Mouse (Mus musculus): ENCODE measurements around the gene Car11. TPM values are rescaled to one million over a fixed set of nuclear protein-coding genes. Genes with fewer than 3 reads are reported as not detected.

Gene Car11
- polyA plus RNA-seq, 1 experiment from 2014 or later, result 22.5 TPM

DNA sequence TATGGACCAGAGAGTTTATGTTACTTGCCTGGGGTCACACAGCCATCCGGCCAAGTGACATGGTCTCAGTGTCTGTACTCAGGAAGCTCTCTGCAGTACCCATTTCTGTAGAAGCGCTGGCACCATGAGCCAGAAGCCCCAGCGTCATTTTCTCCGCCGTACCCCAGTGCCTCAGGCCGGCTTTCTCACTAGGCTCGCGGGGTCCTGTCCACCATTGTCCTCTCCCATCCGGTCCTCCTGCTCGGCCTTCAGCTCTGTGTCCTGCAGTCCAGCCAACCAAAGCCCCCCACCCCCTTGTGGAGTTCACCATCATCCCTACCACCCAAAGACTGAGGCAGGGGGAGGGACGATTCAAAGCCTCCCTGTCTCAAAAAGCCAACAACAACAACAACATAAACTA is 2.0 kb downstream of the Car11 start:
- Histone ChIP-seq H3K4me2 (ENCODE audit: low read length) (peak overlapping the region; percentile 83), H3K27ac (ENCODE audit: low read depth, low read length) (no peak overlapping the region), H3K36me3 (ENCODE audit: control insufficient read depth, insufficient read depth, low read length) (no peaks in the 10 kb centered on the region), H3K4me1 (ENCODE audit: control insufficient read depth, insufficient read depth, low read length) (peaks cover 22% of the 10 kb centered on the region), H3K27me3 (replicated peaks; ENCODE audit: control insufficient read depth, insufficient read depth, low read length) (peaks cover 15% of the 10 kb centered on the region), H3K4me3 (ENCODE audit: low read depth, low read length) (peak overlapping the region; percentile 38; the same call in 1 of the 2 replicates), H3K9ac (ENCODE audit: low read length) (no peak overlapping the region), H3K9me3 (replicated peaks; ENCODE audit: control insufficient read depth, low read length) (no peaks in the 10 kb centered on the region)
- ATAC-seq (no peak), DNase-seq (ENCODE audit: low spot score) (no peak)
- 91% methylated on average over 11 of the region's 11 CpGs for WGBS

DNA sequence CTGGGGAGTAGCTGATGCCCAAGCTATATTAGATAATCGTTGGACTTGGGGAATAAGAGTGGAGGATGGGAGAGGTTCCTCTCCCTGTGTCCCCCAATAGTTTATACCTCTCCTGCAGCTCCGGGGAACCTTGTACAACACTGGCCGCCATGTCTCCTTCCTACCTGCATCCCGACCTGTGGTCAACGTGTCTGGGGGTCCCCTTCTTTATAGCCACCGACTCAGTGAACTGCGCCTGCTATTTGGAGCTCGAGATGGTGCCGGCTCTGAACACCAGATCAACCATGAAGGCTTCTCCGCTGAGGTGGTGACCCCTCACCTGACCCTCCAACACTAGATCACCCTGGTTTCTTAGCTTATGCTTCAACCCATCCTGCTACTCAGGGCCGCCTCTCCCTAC is 2.7 kb downstream of the Car11 start:
- H3K4me3 ChIP-seq (ENCODE audit: low read depth, low read length), result no peak overlapping the region
- H3K9ac ChIP-seq (ENCODE audit: low read length), result no peak overlapping the region
- H3K27ac ChIP-seq (ENCODE audit: low read depth, low read length), result no peak overlapping the region
- H3K9me3 ChIP-seq (replicated peaks; ENCODE audit: control insufficient read depth, low read length), result no peaks in the 10 kb centered on the region
- DNase-seq (ENCODE audit: low spot score), result no peak
- H3K4me1 ChIP-seq (ENCODE audit: control insufficient read depth, insufficient read depth, low read length), result peaks cover 28% of the 10 kb centered on the region
- peaks cover 15% of the 10 kb centered on the region for H3K27me3 ChIP-seq (replicated peaks; ENCODE audit: control insufficient read depth, insufficient read depth, low read length)
- ATAC-seq, result no peak
- WGBS, result 93% methylated on average over 11 of the region's 11 CpGs
- no peak overlapping the region for H3K4me2 ChIP-seq (ENCODE audit: low read length)
- no peaks in the 10 kb centered on the region for H3K36me3 ChIP-seq (ENCODE audit: control insufficient read depth, insufficient read depth, low read length)

DNA sequence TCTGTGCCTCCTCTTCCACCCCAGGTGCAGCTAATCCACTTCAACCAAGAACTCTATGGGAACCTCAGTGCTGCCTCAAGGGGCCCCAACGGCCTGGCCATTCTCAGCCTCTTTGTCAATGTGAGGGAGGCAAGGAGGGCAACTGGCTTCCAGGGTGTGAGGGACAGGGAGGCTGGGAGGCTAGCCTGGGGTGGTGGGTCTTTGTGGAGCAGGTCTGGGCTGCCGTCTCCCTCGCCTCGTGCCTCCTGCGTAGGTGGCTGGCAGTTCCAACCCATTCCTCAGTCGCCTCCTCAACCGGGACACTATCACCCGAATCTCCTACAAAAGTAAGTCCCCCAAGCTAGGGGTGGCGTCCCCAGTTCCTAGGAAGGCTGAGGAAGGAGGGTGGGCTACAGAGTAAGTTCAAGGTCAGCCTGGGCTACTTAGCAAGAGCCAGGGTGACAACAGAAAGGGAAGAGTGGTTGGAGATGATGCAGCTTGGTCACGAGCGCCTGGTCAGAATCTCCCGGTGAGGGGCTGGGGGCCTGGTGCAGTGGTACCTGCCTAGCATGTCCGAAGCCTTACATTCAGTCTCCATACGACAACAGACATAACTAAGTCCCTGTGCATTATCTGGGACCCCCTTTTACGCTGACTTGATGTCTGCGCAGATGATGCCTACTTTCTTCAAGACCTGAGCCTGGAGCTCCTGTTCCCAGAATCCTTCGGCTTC is 3.3 kb downstream of the Car11 start:
- no peaks in the 10 kb centered on the region for H3K36me3 ChIP-seq (ENCODE audit: control insufficient read depth, insufficient read depth, low read length)
- 94% methylated on average over 17 of the region's 17 CpGs for WGBS
- 0 out of 2 replicates have a peak overlapping the region, but pooled peaks have one; percentile 82 for H3K27ac ChIP-seq (ENCODE audit: low read depth, low read length)
- peak overlapping the region; percentile 98 for H3K4me2 ChIP-seq (ENCODE audit: low read length)
- H3K9ac ChIP-seq (ENCODE audit: low read length), result peak overlapping the region; percentile 38; the same call in 1 of the 2 replicates
- peak overlapping the region; percentile 52; the same call in 1 of the 2 replicates for H3K4me3 ChIP-seq (ENCODE audit: low read depth, low read length)
- H3K4me1 ChIP-seq (ENCODE audit: control insufficient read depth, insufficient read depth, low read length), result peaks cover 34% of the 10 kb centered on the region
- peaks cover 15% of the 10 kb centered on the region for H3K27me3 ChIP-seq (replicated peaks; ENCODE audit: control insufficient read depth, insufficient read depth, low read length)
- ATAC-seq (no peak), DNase-seq (ENCODE audit: low spot score) (no peak)
- no peaks in the 10 kb centered on the region for H3K9me3 ChIP-seq (replicated peaks; ENCODE audit: control insufficient read depth, low read length)

DNA sequence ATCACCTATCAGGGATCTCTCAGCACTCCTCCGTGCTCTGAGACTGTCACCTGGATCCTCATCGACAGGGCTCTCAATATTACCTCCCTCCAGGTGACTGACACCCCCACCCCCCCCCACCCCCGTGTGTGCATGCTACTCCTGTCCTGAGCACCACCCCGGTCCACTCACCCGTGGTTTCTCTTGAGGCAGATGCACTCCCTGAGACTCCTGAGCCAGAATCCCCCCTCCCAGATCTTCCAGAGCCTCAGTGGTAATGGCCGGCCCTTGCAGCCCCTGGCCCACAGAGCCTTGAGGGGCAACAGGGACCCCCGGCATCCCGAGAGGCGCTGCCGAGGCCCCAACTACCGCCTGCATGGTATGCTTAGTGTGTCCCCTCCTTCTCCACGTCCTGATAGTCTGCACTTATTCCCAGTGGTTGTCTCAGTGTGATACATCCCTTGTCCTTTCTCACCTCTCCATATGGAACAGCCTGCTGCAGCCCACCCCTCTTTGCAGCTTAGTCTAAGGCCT is 3.9 kb downstream of the Car11 start:
- Histone ChIP-seq H3K4me1 (ENCODE audit: control insufficient read depth, insufficient read depth, low read length) (peaks cover 40% of the 10 kb centered on the region), H3K9me3 (replicated peaks; ENCODE audit: control insufficient read depth, low read length) (no peaks in the 10 kb centered on the region), H3K4me3 (ENCODE audit: low read depth, low read length) (peak overlapping the region; percentile 52), H3K27me3 (replicated peaks; ENCODE audit: control insufficient read depth, insufficient read depth, low read length) (peaks cover 12% of the 10 kb centered on the region), H3K36me3 (ENCODE audit: control insufficient read depth, insufficient read depth, low read length) (no peaks in the 10 kb centered on the region), H3K27ac (ENCODE audit: low read depth, low read length) (peak overlapping the region; percentile 82), H3K9ac (ENCODE audit: low read length) (peak overlapping the region; percentile 38; the same call in 1 of the 2 replicates), H3K4me2 (ENCODE audit: low read length) (peak overlapping the region; percentile 98)
- ATAC-seq (no peak), DNase-seq (ENCODE audit: low spot score) (no peak)
- WGBS, result 35% methylated on average over 12 of the region's 12 CpGs

DNA sequence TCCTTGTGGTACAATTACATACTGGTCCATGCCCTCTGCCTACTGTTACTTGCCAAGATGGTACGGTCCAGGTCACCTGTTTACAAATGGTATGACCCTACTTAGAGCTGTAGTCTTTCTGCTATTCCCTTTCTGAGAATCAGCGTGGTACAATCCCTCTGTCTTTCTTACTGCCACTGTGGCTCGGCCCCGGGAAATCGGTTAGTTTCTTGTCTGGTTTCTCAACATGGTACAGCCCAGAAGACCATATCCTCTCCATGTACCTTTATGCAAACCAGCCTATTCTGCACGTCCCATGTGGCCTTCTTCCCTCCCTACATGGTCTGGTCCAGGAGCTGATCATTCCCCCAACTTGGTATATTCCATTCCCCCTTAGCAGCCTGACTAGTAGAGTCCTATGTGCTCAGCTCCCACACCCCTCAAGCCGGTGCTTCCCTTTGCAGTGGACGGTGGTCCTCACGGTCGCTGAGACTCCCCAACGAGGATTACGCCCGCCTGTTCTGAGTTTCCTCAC is 4.5 kb downstream of the Car11 start:
- H3K4me3 ChIP-seq (ENCODE audit: low read depth, low read length), result peak overlapping the region; percentile 52
- peaks cover 8% of the 10 kb centered on the region; the same call in 1 of the 2 replicates for H3K27me3 ChIP-seq (replicated peaks; ENCODE audit: control insufficient read depth, insufficient read depth, low read length)
- WGBS, result 2% methylated on average over 13 of the region's 13 CpGs
- peak overlapping the region; percentile 38 for H3K9ac ChIP-seq (ENCODE audit: low read length)
- peaks cover 45% of the 10 kb centered on the region for H3K4me1 ChIP-seq (ENCODE audit: control insufficient read depth, insufficient read depth, low read length)
- H3K27ac ChIP-seq (ENCODE audit: low read depth, low read length), result peak overlapping the region; percentile 82
- no peaks in the 10 kb centered on the region for H3K36me3 ChIP-seq (ENCODE audit: control insufficient read depth, insufficient read depth, low read length)
- ATAC-seq, result peak; percentile 49
- peak; percentile 90 for DNase-seq (ENCODE audit: low spot score)
- H3K9me3 ChIP-seq (replicated peaks; ENCODE audit: control insufficient read depth, low read length), result no peaks in the 10 kb centered on the region
- H3K4me2 ChIP-seq (ENCODE audit: low read length), result peak overlapping the region; percentile 98

DNA sequence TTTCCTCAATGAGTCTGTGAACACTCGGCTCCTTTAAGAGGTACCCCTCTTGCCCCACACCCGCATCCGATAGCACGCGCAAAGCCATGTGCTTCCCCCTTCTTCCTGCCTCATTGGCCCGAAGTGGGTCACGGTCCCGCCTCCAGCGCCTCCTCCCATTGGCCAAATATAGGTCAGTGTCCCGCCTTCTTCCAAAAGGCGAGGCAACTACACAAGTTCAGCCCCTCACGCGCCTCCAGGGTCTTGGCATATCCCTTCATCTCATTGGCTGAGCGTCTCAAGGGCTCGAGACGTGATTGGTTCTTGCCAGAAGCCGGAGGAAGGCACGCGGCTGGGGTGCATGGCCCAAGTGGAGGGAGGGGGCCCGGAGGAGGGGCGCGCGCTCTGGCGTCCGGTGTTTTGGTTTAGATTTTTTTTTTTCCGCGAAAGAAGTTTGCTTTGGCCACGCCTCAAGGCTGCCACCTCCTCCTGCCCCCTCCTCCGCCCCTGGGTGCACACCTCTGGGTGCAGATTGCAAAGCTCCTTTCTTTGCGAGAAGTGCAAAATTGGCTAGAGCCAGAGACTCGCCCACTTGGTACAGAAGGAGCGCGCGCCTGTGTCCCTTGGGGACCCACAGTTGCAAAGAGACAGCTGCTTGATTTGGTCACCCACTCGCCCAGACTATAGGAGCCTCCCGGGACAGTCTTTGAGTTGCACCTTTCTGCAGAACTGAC is 5.2 kb downstream of the Car11 start, which contains the start of gene Dbp:
Gene Dbp, plus strand, starts transcription at position 359 of the 713 bp plus-strand sequence.
- Histone ChIP-seq H3K36me3 (ENCODE audit: control insufficient read depth, insufficient read depth, low read length) (peaks cover 4% of the 10 kb centered on the region; the same call in 1 of the 2 replicates), H3K9ac (ENCODE audit: low read length) (peak within 1 kb of the TSS; percentile 75), H3K27ac (ENCODE audit: low read depth, low read length) (peak within 1 kb of the TSS; percentile 82), H3K27me3 (replicated peaks; ENCODE audit: control insufficient read depth, insufficient read depth, low read length) (0 out of 2 replicates have a peak, but pooled peaks cover 4% of the 10 kb centered on the region), H3K4me3 (ENCODE audit: low read depth, low read length) (peak within 1 kb of the TSS; percentile 52), H3K4me1 (ENCODE audit: control insufficient read depth, insufficient read depth, low read length) (peaks cover 46% of the 10 kb centered on the region), H3K4me2 (ENCODE audit: low read length) (peak within 1 kb of the TSS; percentile 98), H3K9me3 (replicated peaks; ENCODE audit: control insufficient read depth, low read length) (no peaks in the 10 kb centered on the region)
- 0% methylated on average over 36 of the region's 36 CpGs for WGBS
- peak; percentile 100 for DNase-seq (ENCODE audit: low spot score)
- ATAC-seq, result peak; percentile 86

DNA sequence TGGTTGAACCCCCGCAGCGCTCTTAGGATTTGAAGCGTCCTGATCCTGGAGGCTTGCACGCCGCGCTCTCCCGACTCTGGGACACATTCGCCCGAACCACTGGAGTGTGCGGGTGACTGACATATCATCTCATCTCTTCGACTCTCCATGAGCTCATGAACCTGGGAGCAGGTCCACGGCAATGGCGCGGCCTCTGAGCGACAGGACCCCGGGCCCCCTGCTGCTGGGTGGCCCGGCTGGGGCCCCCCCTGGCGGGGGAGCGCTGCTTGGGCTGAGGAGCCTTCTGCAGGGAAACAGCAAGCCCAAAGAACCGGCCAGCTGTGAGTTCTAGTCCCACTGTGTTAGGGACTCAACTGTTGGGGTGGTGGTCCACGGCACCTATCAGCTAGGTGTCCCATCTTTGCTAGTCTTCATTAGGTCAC is 5.8 kb downstream of the Car11 start:
- peaks cover 10% of the 10 kb centered on the region for H3K36me3 ChIP-seq (ENCODE audit: control insufficient read depth, insufficient read depth, low read length)
- H3K4me1 ChIP-seq (ENCODE audit: control insufficient read depth, insufficient read depth, low read length), result peaks cover 46% of the 10 kb centered on the region
- peak overlapping the region; percentile 98 for H3K4me2 ChIP-seq (ENCODE audit: low read length)
- H3K9ac ChIP-seq (ENCODE audit: low read length), result peak overlapping the region; percentile 75
- no peaks in the 10 kb centered on the region for H3K9me3 ChIP-seq (replicated peaks; ENCODE audit: control insufficient read depth, low read length)
- H3K4me3 ChIP-seq (ENCODE audit: low read depth, low read length), result peak overlapping the region; percentile 52
- WGBS, result 0% methylated on average over 21 of the region's 21 CpGs
- ATAC-seq (no peak), DNase-seq (ENCODE audit: low spot score) (no peak)
- no peaks in the 10 kb centered on the region for H3K27me3 ChIP-seq (replicated peaks; ENCODE audit: control insufficient read depth, insufficient read depth, low read length)
- peak overlapping the region; percentile 63 for H3K27ac ChIP-seq (ENCODE audit: low read depth, low read length)

DNA sequence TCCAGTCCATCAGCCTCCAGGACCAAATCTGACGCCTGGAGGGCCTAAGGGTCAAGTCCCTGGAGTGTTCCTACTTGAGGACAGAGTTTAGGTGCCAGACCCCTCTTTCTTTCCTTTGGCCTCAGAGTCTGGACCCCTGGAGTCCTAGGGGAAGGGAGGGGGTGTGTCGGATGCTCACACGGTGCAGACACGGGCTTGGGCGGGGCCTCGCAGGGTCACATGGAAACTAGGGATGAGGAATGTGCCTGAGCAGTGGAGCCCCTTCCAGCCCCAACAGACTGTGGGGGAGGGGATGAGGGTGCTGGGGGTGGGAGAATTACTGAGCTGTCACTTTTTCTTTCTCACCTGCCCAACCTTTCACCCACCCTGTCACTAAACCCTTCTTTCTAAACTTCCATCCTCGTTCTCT is 6.2 kb downstream of the Car11 start:
- Histone ChIP-seq H3K36me3 (ENCODE audit: control insufficient read depth, insufficient read depth, low read length) (peaks cover 14% of the 10 kb centered on the region), H3K27me3 (replicated peaks; ENCODE audit: control insufficient read depth, insufficient read depth, low read length) (no peaks in the 10 kb centered on the region), H3K9ac (ENCODE audit: low read length) (peak overlapping the region; percentile 75), H3K4me2 (ENCODE audit: low read length) (peak overlapping the region; percentile 98), H3K4me3 (ENCODE audit: low read depth, low read length) (peak overlapping the region; percentile 52), H3K9me3 (replicated peaks; ENCODE audit: control insufficient read depth, low read length) (no peaks in the 10 kb centered on the region), H3K27ac (ENCODE audit: low read depth, low read length) (no peak overlapping the region; the same call in 1 of the 2 replicates), H3K4me1 (ENCODE audit: control insufficient read depth, insufficient read depth, low read length) (peaks cover 46% of the 10 kb centered on the region)
- ATAC-seq (no peak), DNase-seq (ENCODE audit: low spot score) (no peak)
- WGBS, result 0% methylated on average over 7 of the region's 7 CpGs
